Mouse (Mus musculus) embryonic facial prominence, embryonic 13.5 days (tissue): ENCODE data around the gene Irf2bp2. TPM values are rescaled to one million over a fixed set of nuclear protein-coding genes. Genes with fewer than 3 reads are reported as not detected.

ENCODE experiments used
- ATAC-seq: fragments of 200-750 bp; cut with Nextera tagmentation; 2 replicates; pipeline ENCODE4 v1.8.0; 2017; ENCODE audit warnings: low read depth; ENCODE audit not compliant: insufficient number of reproducible peaks, insufficient read depth, low FRiP score, low TSS enrichment
- H3K27ac ChIP-seq: fragments of 300-500 bp; sonication (generic); 2 replicates; pipeline ENCODE4 v1.5.1; 2015; ENCODE audit warnings: moderate library complexity, mild to moderate bottlenecking, inconsistent platforms
- H3K27me3 ChIP-seq: fragments of 300-500 bp; sonication (generic); 2 replicates; pipeline ENCODE4 v1.6.1; 2015; ENCODE audit warnings: mild to moderate bottlenecking, inconsistent platforms
- H3K36me3 ChIP-seq: fragments of 300-500 bp; sonication (generic); 2 replicates; pipeline ENCODE4 v1.6.1; 2015; ENCODE audit warnings: mild to moderate bottlenecking, inconsistent platforms
- H3K4me1 ChIP-seq: fragments of 300-500 bp; sonication (generic); 2 replicates; pipeline ENCODE4 v1.6.1; 2015; ENCODE audit warnings: inconsistent platforms
- H3K4me2 ChIP-seq: fragments of 300-500 bp; sonication (generic); 2 replicates; pipeline ENCODE4 v1.6.1; 2015; ENCODE audit warnings: moderate library complexity, mild to moderate bottlenecking, inconsistent platforms
- H3K4me3 ChIP-seq: fragments of 300-500 bp; sonication (generic); 2 replicates; pipeline ENCODE4 v1.5.1; 2015; ENCODE audit warnings: mild to moderate bottlenecking, inconsistent platforms
- H3K9ac ChIP-seq: fragments of 300-500 bp; sonication (generic); 2 replicates; pipeline ENCODE4 v1.6.1; 2015; ENCODE audit warnings: mild to moderate bottlenecking, inconsistent platforms
- H3K9me3 ChIP-seq: fragments of 300-500 bp; sonication (generic); 2 replicates; pipeline ENCODE4 v1.6.1; 2016; ENCODE audit warnings: inconsistent platforms
- WGBS: fragments of 180-500 bp; shearing (Covaris S2); methylation state at CpG from one replicate; pipeline ENCODE4 v1.1.7; 2015; ENCODE audit warnings: mixed read lengths; 5-methylcytosine and 5-hydroxymethylcytosine counted together
- polyA plus RNA-seq: library from polyadenylated mRNA; unstranded; fragments of >200 nt; fragmentation: Nextera tagmentation; extraction: Ambion mirVana; gene quantifications from 2 replicates; pipeline ENCODE4 v1.2.1, GENCODE M21; 2015

Gene Irf2bp2
- polyA plus RNA-seq, 1 experiment from 2014 or later = 11.1 TPM

- Histone ChIP-seq H3K9me3 (no peaks in the 10 kb centered on the region), H3K4me3 (no peak overlapping the region), H3K27me3 (no peaks in the 10 kb centered on the region), H3K36me3 (no peaks in the 10 kb centered on the region), H3K27ac (no peak overlapping the region), H3K4me1 (peaks cover 32% of the 10 kb centered on the region), H3K4me2 (no peak overlapping the region), H3K9ac (no peak overlapping the region)
- WGBS = 72% methylated on average over 9 of the region's 9 CpGs
- no peak for ATAC-seq
Measured at GRCm38 (mm10) chr8:126564551-126565154, 29.1 kb downstream of the Irf2bp2 start.

GRCm38 (mm10) chr8:126561316-126561841 lies 32.4 kb downstream of the Irf2bp2 start:
- H3K4me1 ChIP-seq = peaks cover 16% of the 10 kb centered on the region
- no peaks in the 10 kb centered on the region for H3K9me3 ChIP-seq
- H3K9ac ChIP-seq = no peak overlapping the region
- H3K4me2 ChIP-seq = no peak overlapping the region
- no peaks in the 10 kb centered on the region for H3K36me3 ChIP-seq
- no peak overlapping the region for H3K4me3 ChIP-seq
- no peak overlapping the region for H3K27ac ChIP-seq
- no peak for ATAC-seq
- 95% methylated on average over 4 of the region's 4 CpGs for WGBS
- H3K27me3 ChIP-seq = no peaks in the 10 kb centered on the region

- ATAC-seq = no peak
- H3K4me2 ChIP-seq = no peak overlapping the region
- WGBS = 89% methylated on average over 13 of the region's 13 CpGs
Measured at GRCm38 (mm10) chr8:126558400-126558953, 35.3 kb downstream of the Irf2bp2 start.

GRCm38 (mm10) chr8:126557403-126557802 lies 36.4 kb downstream of the Irf2bp2 start:
- no peak for ATAC-seq
- H3K4me1 ChIP-seq = peaks cover 4% of the 10 kb centered on the region
- H3K4me3 ChIP-seq = no peak overlapping the region
- H3K27ac ChIP-seq = no peak overlapping the region
- 28% methylated on average over 9 of the region's 9 CpGs for WGBS
- H3K36me3 ChIP-seq = no peaks in the 10 kb centered on the region
- no peak overlapping the region for H3K4me2 ChIP-seq
- no peak overlapping the region for H3K9ac ChIP-seq
- no peaks in the 10 kb centered on the region for H3K9me3 ChIP-seq
- no peaks in the 10 kb centered on the region for H3K27me3 ChIP-seq

More at GRCm38 (mm10) chr8:126558400-126558953, 35.3 kb downstream of the Irf2bp2 start:
- H3K9me3 ChIP-seq = no peaks in the 10 kb centered on the region
- H3K36me3 ChIP-seq = no peaks in the 10 kb centered on the region
- no peak overlapping the region for H3K27ac ChIP-seq
- H3K4me3 ChIP-seq = no peak overlapping the region
- no peak overlapping the region for H3K9ac ChIP-seq
- no peaks in the 10 kb centered on the region for H3K27me3 ChIP-seq
- peaks cover 4% of the 10 kb centered on the region for H3K4me1 ChIP-seq

GRCm38 (mm10) chr8:126556691-126557090 lies 37.1 kb downstream of the Irf2bp2 start:
- Histone ChIP-seq H3K4me1 (peaks cover 4% of the 10 kb centered on the region), H3K9ac (no peak overlapping the region), H3K4me3 (no peak overlapping the region), H3K4me2 (no peak overlapping the region), H3K36me3 (no peaks in the 10 kb centered on the region), H3K9me3 (no peaks in the 10 kb centered on the region), H3K27ac (no peak overlapping the region), H3K27me3 (no peaks in the 10 kb centered on the region)
- WGBS = 86% methylated on average over 5 of the region's 5 CpGs
- no peak for ATAC-seq

- H3K27ac ChIP-seq = no peak overlapping the region
- no peak overlapping the region for H3K4me3 ChIP-seq
- no peak for ATAC-seq
- no peaks in the 10 kb centered on the region for H3K9me3 ChIP-seq
- peaks cover 4% of the 10 kb centered on the region for H3K4me1 ChIP-seq
- no peak overlapping the region for H3K4me2 ChIP-seq
- 92% methylated on average over 4 of the region's 4 CpGs for WGBS
- no peaks in the 10 kb centered on the region for H3K27me3 ChIP-seq
- no peaks in the 10 kb centered on the region for H3K36me3 ChIP-seq
- H3K9ac ChIP-seq = no peak overlapping the region
Measured at GRCm38 (mm10) chr8:126554741-126555140, 39.0 kb downstream of the Irf2bp2 start.

GRCm38 (mm10) chr8:126551871-126552270 lies 41.9 kb downstream of the Irf2bp2 start:
- Histone ChIP-seq H3K36me3 (no peaks in the 10 kb centered on the region), H3K9ac (no peak overlapping the region)
- ATAC-seq = no peak

GRCm38 (mm10) chr8:126550944-126551357 lies 42.8 kb downstream of the Irf2bp2 start:
- Histone ChIP-seq H3K9me3 (no peaks in the 10 kb centered on the region), H3K4me3 (no peak overlapping the region), H3K27me3 (no peaks in the 10 kb centered on the region), H3K9ac (no peak overlapping the region), H3K4me2 (no peak overlapping the region), H3K36me3 (no peaks in the 10 kb centered on the region), H3K27ac (no peak overlapping the region), H3K4me1 (no peaks in the 10 kb centered on the region)
- no peak for ATAC-seq
- WGBS = 66% methylated on average over 5 of the region's 5 CpGs

More at GRCm38 (mm10) chr8:126551871-126552270, 41.9 kb downstream of the Irf2bp2 start:
- Histone ChIP-seq H3K4me1 (no peaks in the 10 kb centered on the region), H3K27ac (no peak overlapping the region), H3K27me3 (no peaks in the 10 kb centered on the region), H3K4me2 (no peak overlapping the region), H3K4me3 (no peak overlapping the region), H3K9me3 (no peaks in the 10 kb centered on the region)
- 81% methylated on average over 4 of the region's 4 CpGs for WGBS

- H3K36me3 ChIP-seq = no peaks in the 10 kb centered on the region
- H3K27ac ChIP-seq = no peak overlapping the region
- WGBS = 66% methylated on average over 3 of the region's 3 CpGs
- no peaks in the 10 kb centered on the region for H3K9me3 ChIP-seq
- no peak for ATAC-seq
- no peak overlapping the region for H3K4me2 ChIP-seq
- H3K4me3 ChIP-seq = no peak overlapping the region
- no peaks in the 10 kb centered on the region for H3K27me3 ChIP-seq
- no peaks in the 10 kb centered on the region for H3K4me1 ChIP-seq
- no peak overlapping the region for H3K9ac ChIP-seq
Measured at GRCm38 (mm10) chr8:126547841-126548240, 45.9 kb downstream of the Irf2bp2 start.

GRCm38 (mm10) chr8:126547361-126547760 lies 46.4 kb downstream of the Irf2bp2 start:
- Histone ChIP-seq H3K27ac (no peak overlapping the region), H3K4me2 (no peak overlapping the region), H3K9me3 (no peaks in the 10 kb centered on the region), H3K27me3 (no peaks in the 10 kb centered on the region), H3K36me3 (no peaks in the 10 kb centered on the region), H3K9ac (no peak overlapping the region), H3K4me1 (no peaks in the 10 kb centered on the region), H3K4me3 (no peak overlapping the region)
- WGBS = 94% methylated on average over 4 of the region's 4 CpGs
- no peak for ATAC-seq

GRCm38 (mm10) chr8:126546480-126546879 lies 47.3 kb downstream of the Irf2bp2 start:
- ATAC-seq = no peak
- H3K27me3 ChIP-seq = no peaks in the 10 kb centered on the region
- H3K36me3 ChIP-seq = no peaks in the 10 kb centered on the region
- H3K27ac ChIP-seq = no peak overlapping the region
- H3K9ac ChIP-seq = no peak overlapping the region
- H3K9me3 ChIP-seq = no peaks in the 10 kb centered on the region
- WGBS = 78% methylated on average over 1 of the region's 1 CpGs
- no peak overlapping the region for H3K4me3 ChIP-seq
- H3K4me2 ChIP-seq = no peak overlapping the region
- no peaks in the 10 kb centered on the region for H3K4me1 ChIP-seq

GRCm38 (mm10) chr8:126543407-126543806 lies 50.4 kb downstream of the Irf2bp2 start:
- ATAC-seq = no peak
- Histone ChIP-seq H3K4me1 (peaks cover 17% of the 10 kb centered on the region), H3K27me3 (no peaks in the 10 kb centered on the region), H3K4me3 (no peak overlapping the region), H3K27ac (no peak overlapping the region), H3K4me2 (no peak overlapping the region), H3K36me3 (no peaks in the 10 kb centered on the region), H3K9me3 (no peaks in the 10 kb centered on the region), H3K9ac (no peak overlapping the region)
- WGBS = 78% methylated on average over 8 of the region's 8 CpGs
